Mouse (Mus musculus) ES-Bruce4 (cell line): Measurements from ENCODE around the gene Gins2.

ENCODE experiments used
- CTCF ChIP-seq: IDR thresholded peaks from one replicate; pipeline ENCODE4 v1.8.1; 2011; ENCODE audit warnings: low read depth, low read length
- POLR2A ChIP-seq: IDR thresholded peaks from one replicate; pipeline ENCODE4 v1.8.1; 2011; ENCODE audit warnings: low read length; ENCODE audit not compliant: insufficient read depth

GRCm38 (mm10) chr8:120569123-120569522, 20.0 kb downstream of the Gins2 start:
- no peak for TF ChIP-seq CTCF
- no peak for TF ChIP-seq POLR2A
